Mouse (Mus musculus): ENCODE measurements at regions not wholly inside any gene's neighbourhood (a gene's known extent, or its start where the extent isn't known, plus 50 kb on each side); places are given as distances from the start of the nearest gene placed in this dataset.
A peak's percentile ranks its signal among the peaks of the same experiment; 100 is the strongest.
"Not testable (repeated sequence)": the region's sequence is repeated elsewhere in the genome, so short reads cannot be mapped to it uniquely, and the experiment has no call there.

DNA sequence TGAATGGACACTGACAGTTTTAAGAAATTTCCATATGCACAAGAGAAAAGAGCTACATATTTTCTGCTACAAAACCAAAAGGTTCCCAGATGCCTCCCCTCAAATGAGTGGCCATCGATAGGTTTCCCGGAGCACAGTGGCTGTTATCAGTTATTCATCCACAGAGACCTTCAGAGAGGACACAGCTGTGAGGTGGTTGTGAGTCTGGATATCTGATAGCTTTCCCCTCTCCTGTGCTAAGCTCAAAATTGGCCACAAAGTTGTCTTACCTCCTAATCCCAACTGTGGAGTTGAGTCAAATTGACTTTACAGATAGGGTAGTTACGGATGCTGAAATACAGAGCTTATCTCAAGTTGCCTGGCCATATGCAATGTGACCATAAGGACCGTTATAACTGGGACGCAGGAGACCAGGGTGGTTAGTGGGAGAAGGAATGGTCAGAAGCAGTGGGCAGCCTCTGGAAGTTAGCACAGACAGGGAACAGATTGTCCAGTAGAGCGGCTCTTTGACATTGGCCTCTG, 93.3 kb upstream of the Zfp706 start:
- DNase-seq: no peak

DNA sequence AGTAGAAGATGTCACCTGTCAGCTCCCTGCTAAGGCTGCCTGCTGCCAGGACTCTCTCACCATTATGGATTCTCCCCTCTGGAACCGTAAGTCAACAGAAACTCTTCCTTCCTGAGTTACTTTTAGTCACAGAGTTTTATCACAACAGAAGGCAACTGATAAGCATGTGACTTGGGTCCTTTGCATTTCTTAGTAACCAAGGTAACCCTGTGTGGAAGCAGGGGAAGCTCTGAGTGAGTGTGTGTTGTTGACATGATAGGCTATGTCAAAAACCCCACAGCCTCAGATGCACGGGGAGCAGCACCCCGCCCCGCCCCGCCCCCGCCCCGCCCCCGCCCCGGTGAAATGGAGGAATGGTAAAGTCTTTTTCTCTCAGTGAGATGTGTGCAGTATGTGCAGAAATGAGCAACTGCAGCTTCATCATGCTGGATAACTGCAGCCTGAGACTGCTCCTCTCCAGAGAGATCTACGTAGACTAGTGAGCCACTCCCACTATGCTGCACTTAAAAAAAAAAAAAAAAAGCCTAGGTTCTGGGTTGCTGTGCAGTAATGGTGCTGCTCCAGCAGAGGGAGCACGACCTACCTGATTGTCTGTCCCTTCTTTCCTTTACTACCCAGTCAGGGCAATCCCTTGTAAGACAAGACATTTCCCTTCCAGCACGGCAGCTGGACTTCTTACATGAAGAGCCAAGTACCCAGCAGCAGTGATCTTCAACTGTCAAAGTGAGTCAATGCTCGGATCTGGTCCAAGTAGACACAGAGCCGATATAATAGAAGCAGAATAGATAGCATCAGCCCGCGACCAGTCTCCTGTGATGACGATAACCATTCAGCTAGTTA, 92.6 kb upstream of the Zfp706 start:
- peak; percentile 74 for DNase-seq

DNA sequence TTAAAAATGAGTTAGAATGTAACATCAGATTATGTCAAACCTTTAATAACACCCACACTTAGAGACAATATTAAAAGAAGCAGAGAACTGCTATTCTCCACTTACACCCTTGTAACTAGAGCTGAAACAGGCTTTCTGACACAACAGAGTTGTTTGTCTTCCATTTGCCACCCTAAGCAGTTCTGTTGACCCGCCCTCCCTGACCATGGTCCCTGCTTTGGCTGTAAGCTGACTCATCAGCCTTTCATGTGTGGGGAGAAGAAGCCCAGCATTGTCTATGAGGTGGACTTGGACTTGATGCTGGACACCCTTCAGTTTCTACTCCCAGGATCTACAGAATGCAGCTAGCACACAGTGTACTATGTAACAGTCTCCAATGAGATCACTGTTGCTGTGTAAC, 91.6 kb upstream of the Zfp706 start:
- DNase-seq: no peak

DNA sequence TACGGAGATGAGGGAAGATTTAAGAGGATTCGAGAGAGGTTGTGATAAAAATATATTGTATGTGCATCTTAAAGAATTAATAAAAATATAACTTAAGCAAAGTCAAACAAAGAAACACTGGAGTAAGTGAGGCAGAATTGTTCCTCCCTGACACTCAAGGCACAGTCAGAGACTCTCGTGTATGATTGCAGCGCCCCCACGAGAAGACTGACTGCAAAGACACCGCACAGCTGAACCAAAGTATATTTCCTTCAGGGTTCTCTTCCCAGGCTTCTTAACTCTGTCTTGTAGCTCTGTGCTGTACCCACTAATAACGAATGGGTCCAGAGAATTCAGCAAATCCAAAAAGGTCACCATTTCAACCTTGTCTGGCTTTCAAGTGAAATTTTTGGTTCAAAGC, 89.9 kb upstream of the Zfp706 start:
- no peak for DNase-seq

DNA sequence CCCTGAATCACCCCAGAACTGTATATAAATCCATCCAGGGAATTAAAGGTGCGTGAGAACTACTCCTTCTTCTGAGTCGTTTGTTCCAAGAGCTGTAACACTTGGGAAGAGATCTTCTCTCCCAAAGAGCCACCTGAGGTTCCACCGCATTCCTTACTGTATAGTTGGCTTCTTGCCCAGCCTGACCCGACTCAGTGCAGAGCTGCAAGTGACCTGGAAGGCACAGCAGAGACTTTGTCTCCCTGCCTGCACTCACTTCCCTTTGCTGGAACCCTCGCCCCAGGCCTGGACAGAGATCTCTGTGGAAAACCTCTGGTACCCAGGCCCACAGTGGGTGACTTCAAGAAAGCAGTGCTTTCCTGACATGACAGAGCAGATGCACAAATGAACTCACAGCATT, 83.6 kb upstream of the Zfp706 start:
- DNase-seq: not testable (repeated sequence)

DNA sequence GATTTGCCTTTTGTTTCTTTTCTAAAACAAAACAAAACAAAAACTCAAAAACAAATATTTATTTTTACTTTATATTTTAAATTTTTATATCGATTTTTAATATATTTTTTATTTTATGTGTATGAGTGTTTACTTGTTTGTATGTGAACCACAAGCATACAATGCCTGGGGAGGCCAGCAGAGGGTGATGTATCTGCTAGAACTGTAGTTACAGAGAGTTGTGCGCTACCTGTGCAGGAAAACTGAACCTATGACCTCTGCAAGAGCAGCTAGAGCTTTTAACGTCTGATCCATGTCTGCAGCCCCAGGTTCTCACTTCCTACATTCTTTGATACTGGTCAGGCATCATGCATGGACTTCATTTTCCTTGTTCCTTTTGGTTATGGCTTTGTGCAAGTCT, 76.2 kb upstream of the Zfp706 start:
- no peak for DNase-seq

DNA sequence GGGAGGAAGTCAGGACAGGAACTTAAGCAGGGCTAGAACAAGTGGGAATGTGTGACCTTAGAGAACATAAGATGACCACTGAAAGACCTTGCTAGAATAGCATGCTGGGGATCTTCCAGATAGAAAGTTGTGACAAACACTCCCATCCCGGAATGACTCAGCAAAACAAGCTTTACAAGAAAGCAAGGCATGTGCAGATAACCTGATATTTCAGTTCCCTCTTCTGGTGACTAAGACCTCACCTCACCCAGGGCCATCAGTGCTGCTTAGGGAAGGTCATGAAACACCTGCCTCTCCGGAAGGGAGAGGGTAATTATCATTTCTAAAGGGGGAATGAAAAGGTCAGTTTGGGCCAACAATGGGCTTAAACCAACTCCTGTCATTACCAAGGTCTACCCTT, 74.3 kb upstream of the Zfp706 start:
- DNase-seq: no peak

DNA sequence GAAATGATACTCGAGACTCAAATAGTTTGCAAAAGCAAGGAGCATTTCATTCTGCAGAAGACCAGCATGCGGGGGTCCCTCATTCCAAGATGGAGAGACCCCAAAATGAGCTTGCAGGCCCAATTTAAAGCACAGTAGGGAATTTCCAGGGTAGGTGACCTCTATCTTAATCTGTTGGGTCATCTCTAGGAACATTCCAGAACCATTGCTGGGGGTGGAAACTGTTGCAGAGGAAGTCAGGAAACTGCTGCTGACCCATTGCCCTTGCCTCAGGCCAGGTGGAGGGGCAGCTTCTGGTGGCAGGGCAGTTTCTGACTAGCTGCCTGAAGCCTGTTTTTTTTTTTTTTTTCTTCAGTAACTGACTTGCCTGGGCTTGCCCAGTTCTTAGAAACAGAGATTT, 73.4 kb upstream of the Zfp706 start:
- DNase-seq: no peak

DNA sequence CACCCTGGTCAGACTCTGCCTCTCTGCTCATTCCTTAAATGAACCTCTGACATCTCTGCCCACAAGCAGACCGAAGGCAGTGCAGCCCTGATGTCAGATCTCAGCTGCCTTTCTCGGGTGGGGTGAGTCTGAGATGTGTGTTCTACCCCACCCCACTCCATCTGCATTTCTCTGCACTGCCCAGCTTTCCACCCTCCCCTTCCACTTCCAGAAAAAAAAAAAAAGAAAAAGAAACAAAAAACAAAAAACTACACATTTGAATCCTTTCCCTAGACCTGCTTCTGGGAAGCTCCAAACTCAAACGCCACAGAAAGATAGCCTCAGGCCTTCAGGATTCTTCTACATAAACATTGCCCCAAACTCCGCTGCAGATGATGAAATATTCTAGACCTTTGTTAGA, 72.8 kb upstream of the Zfp706 start:
- DNase-seq: no peak

DNA sequence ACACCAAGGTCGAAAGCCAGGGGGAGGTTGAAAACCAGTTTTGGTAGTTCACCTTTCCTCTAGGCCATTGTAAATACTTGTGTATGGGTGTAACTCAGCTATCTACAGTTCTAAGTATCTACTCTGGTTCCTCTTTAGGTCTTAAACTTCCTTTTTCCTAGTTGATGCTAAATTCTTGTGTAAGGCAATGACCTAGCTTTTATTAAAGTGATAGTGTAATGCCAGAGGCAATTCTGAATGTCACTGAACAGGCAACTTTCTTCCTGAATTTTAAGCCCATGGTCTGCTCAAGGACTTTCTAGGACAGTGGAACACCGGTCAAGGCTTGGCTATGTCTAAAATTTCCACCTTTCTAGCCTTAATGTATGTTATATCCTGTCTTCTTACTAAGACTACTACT, 66.6 kb upstream of the Zfp706 start:
- DNase-seq: not testable (repeated sequence)

DNA sequence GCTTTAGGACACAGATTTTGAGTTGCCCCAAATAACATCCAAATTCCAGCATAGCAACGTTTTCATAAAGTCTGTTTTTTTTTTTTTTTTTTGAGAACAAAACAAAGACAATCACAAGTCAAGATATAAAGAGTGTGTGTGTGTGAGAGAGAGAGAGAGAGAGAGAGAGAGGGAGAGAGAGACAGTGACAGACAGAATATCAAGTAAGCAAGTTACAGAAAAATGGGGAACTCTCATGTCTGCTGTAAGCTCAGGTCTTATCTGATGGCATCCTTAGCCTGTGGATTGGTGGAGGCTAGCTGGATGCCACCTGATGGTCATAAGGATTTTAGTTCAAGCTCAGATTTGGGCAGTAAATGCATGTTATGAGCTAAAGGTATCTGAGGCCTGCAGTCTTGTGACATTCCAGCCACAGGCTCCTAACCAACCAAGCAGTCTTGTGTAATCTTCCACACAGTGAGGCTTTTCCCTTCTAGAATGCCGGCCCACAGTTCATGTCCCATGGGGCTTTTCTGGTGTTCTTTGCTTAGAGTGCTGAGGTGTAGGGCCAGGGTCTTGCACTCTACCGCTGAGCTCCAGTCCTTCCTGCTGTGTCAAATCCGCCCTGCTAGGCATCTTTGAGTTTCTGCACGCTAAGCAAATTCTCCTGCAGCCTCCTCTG, 64.8 kb upstream of the Zfp706 start:
- DNase-seq: no peak

DNA sequence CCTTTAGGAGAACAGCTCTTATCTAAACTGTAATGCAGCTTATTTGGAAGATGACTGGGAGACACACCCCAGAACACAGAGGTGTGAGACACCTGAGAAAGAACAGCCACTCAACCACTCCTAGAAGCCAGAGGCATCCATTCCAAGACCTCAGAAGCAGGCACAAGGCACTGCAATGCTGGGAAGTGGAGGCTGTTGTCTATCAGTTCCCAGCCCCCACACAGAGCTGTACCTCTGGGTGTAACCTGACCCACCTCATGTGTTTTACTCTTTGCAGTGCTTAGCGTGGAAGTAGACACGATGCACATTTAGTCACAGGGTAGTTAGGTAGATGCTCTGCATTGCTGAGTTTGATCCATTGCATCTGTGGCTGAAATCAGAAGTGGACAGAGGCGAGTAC, 62.6 kb upstream of the Zfp706 start:
- no peak for DNase-seq

DNA sequence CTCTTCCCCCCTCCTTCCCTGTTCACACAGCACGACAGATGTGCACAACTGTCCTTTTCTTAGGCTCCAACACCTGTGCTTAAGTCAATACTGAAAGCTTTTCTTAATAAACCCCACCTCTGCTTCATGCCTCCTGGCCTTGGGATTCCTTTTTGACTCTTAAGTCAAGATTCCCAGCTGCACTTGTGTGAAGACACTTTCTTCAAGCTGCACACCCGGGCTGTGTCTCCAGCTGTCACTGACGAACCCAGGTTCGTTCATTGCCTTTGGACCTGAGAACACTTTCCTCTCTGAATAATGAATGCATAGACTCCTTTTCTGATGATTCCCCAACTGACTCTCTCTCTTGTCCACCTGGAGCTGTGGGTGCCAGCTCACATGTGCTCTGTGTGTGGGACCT, 59.8 kb upstream of the Zfp706 start:
- no peak for DNase-seq

DNA sequence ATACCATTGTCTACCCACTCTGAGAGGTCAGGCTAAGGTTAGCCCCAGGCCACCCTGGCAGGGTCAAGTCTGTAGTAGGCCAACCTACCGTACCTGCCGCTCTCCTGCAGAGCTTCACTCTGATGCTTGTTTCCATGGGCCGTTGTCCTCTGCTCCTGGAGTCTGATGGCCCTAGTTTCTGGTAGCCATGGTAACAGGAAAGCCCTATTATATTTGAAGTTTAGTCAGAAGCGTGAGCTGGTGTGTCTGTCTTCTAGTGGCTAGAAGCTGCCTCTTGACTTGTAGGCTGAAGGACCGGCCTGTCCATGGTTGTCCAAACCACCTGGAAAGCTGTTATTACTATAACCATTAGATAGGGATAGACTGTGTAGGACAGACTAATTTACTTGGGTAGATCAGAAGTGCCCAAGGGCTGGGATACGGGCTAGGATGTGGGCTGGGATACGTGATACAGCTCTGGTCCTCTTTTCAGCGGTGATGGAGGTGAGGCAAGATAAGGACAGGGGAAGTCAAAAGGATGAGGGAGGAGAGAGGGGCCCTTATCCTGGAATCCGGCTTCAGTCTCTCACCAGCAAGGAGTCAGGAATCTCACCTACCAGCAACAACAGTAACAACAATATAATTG, 58.5 kb upstream of the Zfp706 start:
- no peak for DNase-seq

DNA sequence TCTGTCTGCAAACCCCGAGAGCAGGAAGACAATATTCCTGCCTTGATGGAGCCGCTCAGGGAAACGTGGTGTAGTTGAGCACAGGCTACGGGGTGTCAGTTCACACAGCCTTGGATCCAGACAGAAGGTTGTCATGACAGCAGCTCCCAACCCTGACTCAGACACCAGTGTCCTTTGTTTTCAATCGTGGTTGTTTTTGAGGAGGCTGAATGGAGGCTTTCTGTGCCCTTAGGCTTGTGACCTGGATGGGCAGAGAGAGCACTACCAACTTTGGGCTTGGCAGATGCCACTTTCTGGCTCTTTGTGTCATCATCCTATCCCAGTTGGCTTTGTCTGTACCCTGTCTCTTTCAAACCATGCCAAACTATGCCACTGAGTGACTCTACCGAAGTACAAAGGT, 57.8 kb upstream of the Zfp706 start:
- peak; percentile 47 for DNase-seq

DNA sequence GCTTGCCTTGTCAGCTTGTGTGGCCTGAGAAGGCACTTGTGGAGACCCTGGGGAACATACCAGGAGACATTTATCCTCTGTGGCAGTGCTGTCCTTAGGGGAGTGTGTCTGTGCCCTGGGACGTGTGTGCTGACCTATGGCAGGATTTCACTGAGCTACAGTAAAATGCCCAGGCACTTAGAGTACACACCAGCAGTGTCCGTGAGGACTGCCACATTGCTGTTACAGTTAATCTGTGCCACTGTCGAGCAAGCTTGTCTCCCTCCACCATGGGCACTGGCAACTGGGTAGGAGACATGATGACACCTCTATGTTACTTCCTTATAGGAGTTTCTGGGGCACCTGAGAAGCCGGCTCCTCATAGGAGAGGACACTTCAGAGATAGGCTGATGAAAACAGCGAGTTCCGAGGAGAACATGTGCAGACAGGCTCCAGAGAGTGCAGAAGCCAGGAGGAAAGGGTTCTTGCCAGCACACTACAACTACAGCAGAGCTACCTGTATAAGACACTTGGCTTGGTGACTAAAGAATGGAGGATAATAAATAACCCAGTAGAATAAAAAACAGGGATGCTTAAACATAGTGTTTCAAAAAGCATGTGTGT, 56.3 kb upstream of the Zfp706 start:
- no peak for DNase-seq

DNA sequence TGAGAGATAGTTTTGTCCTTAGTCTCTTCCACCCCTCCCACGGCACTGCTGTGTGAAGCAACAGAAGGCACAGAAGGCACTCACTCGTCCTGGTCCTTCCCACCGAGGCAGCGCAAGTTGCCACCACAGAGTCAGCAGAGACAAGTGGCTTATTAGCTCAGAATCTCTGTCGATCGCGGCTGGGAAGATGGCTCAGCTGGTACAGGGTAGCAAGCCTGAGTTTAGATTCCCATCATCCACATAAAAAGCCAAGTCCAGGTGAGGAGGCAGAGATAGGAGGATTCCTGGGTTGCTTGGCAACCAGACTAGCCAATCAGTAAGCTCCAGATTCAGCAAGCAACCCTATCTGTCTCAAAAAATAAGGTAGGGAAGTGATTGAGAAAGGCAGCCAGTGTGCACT, 55.0 kb upstream of the Zfp706 start:
- DNase-seq: peak; percentile 63

DNA sequence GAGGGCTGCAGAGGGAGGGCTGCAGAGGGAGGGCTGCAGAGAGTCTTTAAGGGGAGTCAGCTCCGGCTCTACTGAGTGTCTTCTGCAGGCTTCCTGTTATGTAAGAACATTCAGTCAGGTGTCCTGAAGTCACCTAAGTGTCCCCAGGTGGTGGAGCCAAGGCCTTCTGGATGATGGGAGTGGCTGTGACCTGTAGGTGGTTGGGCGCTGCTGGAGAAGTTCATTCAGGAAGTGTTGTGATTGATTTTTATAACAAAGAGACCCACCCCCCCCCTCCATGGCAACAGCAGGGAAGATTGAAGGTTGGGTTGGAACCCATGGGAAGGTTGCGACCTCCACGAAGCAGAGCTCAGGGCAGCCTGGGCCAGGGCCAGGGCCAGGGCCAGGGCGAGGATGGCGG, 53.9 kb upstream of the Zfp706 start:
- no peak for DNase-seq

DNA sequence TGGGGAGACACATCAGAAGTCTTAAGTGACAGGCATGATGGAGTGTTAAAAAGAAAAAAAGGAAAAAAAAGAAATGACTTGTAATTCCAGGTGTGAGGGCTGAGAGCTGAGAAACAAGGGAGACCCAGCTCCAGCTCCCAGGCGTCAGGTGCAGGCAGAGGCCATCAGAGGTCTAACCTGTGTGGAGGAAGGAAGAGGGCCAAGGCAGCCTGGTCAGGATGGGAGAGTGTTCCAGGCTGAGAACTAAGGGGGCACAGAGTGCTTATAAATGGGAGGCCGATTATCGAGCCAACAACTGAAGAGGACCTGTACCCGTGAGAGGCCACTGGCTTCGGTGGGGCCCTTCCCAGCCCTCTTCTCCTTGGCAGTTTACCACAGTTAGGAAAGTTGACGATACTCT, 53.3 kb upstream of the Zfp706 start:
- DNase-seq: no peak

Data from right cerebral cortex, adult 18-20 months (tissue).